Comparison of ENCODE assay signal across 7 mouse cellular contexts in genomic region chr11:117949392-117950091, GRCm38 (mm10). TPM values are rescaled to one million over a fixed set of nuclear protein-coding genes. Genes with fewer than 3 reads are reported as not detected.
DNase-seq lines count a peak whose midpoint lies in the region; ATAC-seq and TF ChIP-seq lines count a peak whose summit lies in the region.

No protein-coding gene starts in this region.

- no peak for DNase-seq in ES-E14 (ENCODE audit: low read depth, low spot score)
- DNase-seq in adrenal gland, postnatal 10 days, result peak; percentile 78
- DNase-seq in gastrocnemius, adult 2 months, result peak; percentile 97
- peak; percentile 61 for DNase-seq in liver
- DNase-seq in urinary bladder, adult 2 months (ENCODE audit: low spot score), result peak; percentile 70

- in situ Hi-C loops in ES-E14 (cut with MboI; ENCODE audit: low sequenced_read_pairs in 2 of 2, unreplicated experiment in 2 of 2), result no loop called here

- WGBS in hindbrain, embryonic 13.5 days, result 2% methylated on average over 49 of the region's 49 CpGs
- WGBS in midbrain, embryonic 15.5 days, result 3% methylated on average over 49 of the region's 49 CpGs

- peaks cover 1 to 7% of the 10 kb centered on the region in 2 experiments; a peak in 3 of 4 replicates for H3K4me1 ChIP-seq in ES-E14 (ENCODE audit: control insufficient read depth in 2 of 2, insufficient read depth in 2 of 2, low read length in 2 of 2, poor library complexity in 1 of 2)
- peaks cover 19% of the 10 kb centered on the region for H3K4me1 ChIP-seq in hindbrain, embryonic 13.5 days (replicated peaks)
- peaks cover 13% of the 10 kb centered on the region for H3K4me1 ChIP-seq in midbrain, embryonic 15.5 days

- H3K36me3 ChIP-seq in ES-E14 (ENCODE audit: control insufficient read depth, insufficient read depth, low read length, poor library complexity, severe bottlenecking), result no peaks in the 10 kb centered on the region
- H3K36me3 ChIP-seq in hindbrain, embryonic 13.5 days, result no peaks in the 10 kb centered on the region
- H3K36me3 ChIP-seq in midbrain, embryonic 15.5 days (replicated peaks), result no peaks in the 10 kb centered on the region

- H3K9me3 ChIP-seq in ES-E14 (ENCODE audit: control insufficient read depth, insufficient read depth, low read depth, low read length), result no peaks in the 10 kb centered on the region
- H3K9me3 ChIP-seq in hindbrain, embryonic 13.5 days, result no peaks in the 10 kb centered on the region
- H3K9me3 ChIP-seq in midbrain, embryonic 15.5 days, result no peaks in the 10 kb centered on the region

- intact Hi-C loops in gastrocnemius, adult 2 months (cut with DNase I), result loop anchor here (5.0 kb wide), 1 partner anchor 37 kb away; no protein-coding TSS in a partner anchor

- peak overlapping the region; percentile 40 to 60; a peak in 3 of 4 replicates for H3K4me3 ChIP-seq in ES-E14 (ENCODE audit: insufficient read depth in 1 of 2, low read depth in 1 of 2, low read length in 2 of 2, poor library complexity in 1 of 2, severe bottlenecking in 1 of 2)
- H3K4me3 ChIP-seq in gastrocnemius, adult 2 months, result peak overlapping the region; percentile 73
- H3K4me3 ChIP-seq in hindbrain, embryonic 13.5 days, result peak overlapping the region; percentile 17
- H3K4me3 ChIP-seq in midbrain, embryonic 15.5 days, result peak overlapping the region; percentile 17

- peak overlapping the region; percentile 29 for H3K9ac ChIP-seq in ES-E14 (ENCODE audit: insufficient read depth, low read depth, low read length, poor library complexity, severe bottlenecking)
- peak overlapping the region; percentile 60 for H3K9ac ChIP-seq in hindbrain, embryonic 13.5 days
- peak overlapping the region; percentile 15; the same call in 1 of the 2 replicates for H3K9ac ChIP-seq in midbrain, embryonic 15.5 days

- ATAC-seq in hindbrain, embryonic 13.5 days (ENCODE audit: low FRiP score), result peak; percentile 76
- ATAC-seq in midbrain, embryonic 15.5 days (replicated peaks), result peak; percentile 72

- no peak overlapping the region for H3K27ac ChIP-seq in ES-E14 (ENCODE audit: insufficient read depth, low read depth, low read length, poor library complexity, severe bottlenecking)
- H3K27ac ChIP-seq in gastrocnemius, adult 2 months, result peak overlapping the region; percentile 99
- no peak overlapping the region for H3K27ac ChIP-seq in hindbrain, embryonic 13.5 days
- no peak overlapping the region for H3K27ac ChIP-seq in midbrain, embryonic 15.5 days

- peak overlapping the region; percentile 54 for H3K4me2 ChIP-seq in hindbrain, embryonic 13.5 days
- H3K4me2 ChIP-seq in midbrain, embryonic 15.5 days, result peak overlapping the region; percentile 43

- peaks cover 44% of the 10 kb centered on the region for H3K27me3 ChIP-seq in hindbrain, embryonic 13.5 days
- no peaks in the 10 kb centered on the region for H3K27me3 ChIP-seq in midbrain, embryonic 15.5 days (replicated peaks)

- TF ChIP-seq CTCF in gastrocnemius, adult 2 months (IDR thresholded peaks at IDR 0.05), result peak; percentile 49

TF ChIP-seq in ES-E14, 5 proteins besides CTCF, POLR2A, EP300 and RAD21:
- no peak for TF ChIP-seq ZC3H11A (IDR thresholded peaks at IDR 0.05; ENCODE audit: borderline replicate concordance, low read depth, low read length)
- TF ChIP-seq CHD2 (IDR thresholded peaks at IDR 0.05; ENCODE audit: low read depth, low read length), result no peak
- TF ChIP-seq MAFK (IDR thresholded peaks at IDR 0.05; ENCODE audit: insufficient read depth, low read depth, low read length), result no peak
- TF ChIP-seq ZNF384 (IDR thresholded peaks at IDR 0.05; ENCODE audit: low read depth, low read length), result no peak
- TF ChIP-seq HCFC1 (IDR thresholded peaks at IDR 0.05; ENCODE audit: borderline replicate concordance, insufficient read depth, low read length), result no peak
TF ChIP-seq in ES-E14: peak in this region for 0.

RNA-seq across cellular contexts. Expression of gene Socs3, which starts 20.3 kb away (rescaled TPM):
- 69.8 and 78.6 TPM in 2 replicates for total RNA-seq in ES-E14 (2012; rRNA removed)
- 1 to 10 TPM; 5.0 to 9.0 TPM for total RNA-seq in adrenal gland, postnatal 10 days (2021)
- total RNA-seq in gastrocnemius, adult 2 months (2021), result 10 to 100 TPM in 1 of 2 experiments, 1 to 10 TPM in 1; 1.7 to 10.1 TPM
- polyA plus RNA-seq in hindbrain, embryonic 13.5 days (2015; fragmentation: Nextera tagmentation; extraction: Ambion mirVana), result 8.3 and 8.8 TPM in 2 replicates
- polyA plus RNA-seq in midbrain, embryonic 15.5 days (2015; fragmentation: Nextera tagmentation; extraction: Ambion mirVana), result 8.7 and 8.9 TPM in 2 replicates
- polyA plus RNA-seq in urinary bladder, adult 2 months (2012; rRNA removed), result 7.8 and 9.8 TPM in 2 replicates

RNA-seq across cellular contexts. Expression of gene Pgs1, which starts 36.5 kb away (rescaled TPM):
- 95.2 and 101 TPM in 2 replicates for total RNA-seq in ES-E14 (2012; rRNA removed)
- total RNA-seq in adrenal gland, postnatal 10 days (2021), result 10 to 100 TPM; 30.9 to 31.0 TPM
- total RNA-seq in gastrocnemius, adult 2 months (2021), result 10 to 100 TPM; 17.2 to 18.0 TPM
- 47.4 and 47.6 TPM in 2 replicates for polyA plus RNA-seq in hindbrain, embryonic 13.5 days (2015; fragmentation: Nextera tagmentation; extraction: Ambion mirVana)
- 62.5 and 63.5 TPM in 2 replicates for polyA plus RNA-seq in midbrain, embryonic 15.5 days (2015; fragmentation: Nextera tagmentation; extraction: Ambion mirVana)
- 24.6 and 31.2 TPM in 2 replicates for polyA plus RNA-seq in urinary bladder, adult 2 months (2012; rRNA removed)

Comparison
In these comparisons a context has a peak if more than half of its experiments do, and no peak if none do; other contexts are left out.
1. H3K4me3 ChIP-seq: peak in every context shown above with its lines; median percentile 73 in gastrocnemius, adult 2 months; 50 in ES-E14; 17 in hindbrain, embryonic 13.5 days; 17 in midbrain, embryonic 15.5 days.